Mouse (Mus musculus) ovary, adult 10 weeks (tissue): ENCODE measurements around the gene Nfatc2. TPM values are rescaled to one million over a fixed set of nuclear protein-coding genes. Genes with fewer than 3 reads are reported as not detected.

Source experiments
- polyA plus RNA-seq: library from polyadenylated mRNA; stranded (reverse); fragments of 350-450 nt; fragmentation: Illumina TruSeq; extraction: RNeasy Lipid Tissue Mini Kit (QIAGEN cat#74804); gene quantifications from one replicate; pipeline ENCODE4 v1.2.3, GENCODE M21; 2014

The Nfatc2 gene
- 1.00 TPM for polyA plus RNA-seq

DNA sequence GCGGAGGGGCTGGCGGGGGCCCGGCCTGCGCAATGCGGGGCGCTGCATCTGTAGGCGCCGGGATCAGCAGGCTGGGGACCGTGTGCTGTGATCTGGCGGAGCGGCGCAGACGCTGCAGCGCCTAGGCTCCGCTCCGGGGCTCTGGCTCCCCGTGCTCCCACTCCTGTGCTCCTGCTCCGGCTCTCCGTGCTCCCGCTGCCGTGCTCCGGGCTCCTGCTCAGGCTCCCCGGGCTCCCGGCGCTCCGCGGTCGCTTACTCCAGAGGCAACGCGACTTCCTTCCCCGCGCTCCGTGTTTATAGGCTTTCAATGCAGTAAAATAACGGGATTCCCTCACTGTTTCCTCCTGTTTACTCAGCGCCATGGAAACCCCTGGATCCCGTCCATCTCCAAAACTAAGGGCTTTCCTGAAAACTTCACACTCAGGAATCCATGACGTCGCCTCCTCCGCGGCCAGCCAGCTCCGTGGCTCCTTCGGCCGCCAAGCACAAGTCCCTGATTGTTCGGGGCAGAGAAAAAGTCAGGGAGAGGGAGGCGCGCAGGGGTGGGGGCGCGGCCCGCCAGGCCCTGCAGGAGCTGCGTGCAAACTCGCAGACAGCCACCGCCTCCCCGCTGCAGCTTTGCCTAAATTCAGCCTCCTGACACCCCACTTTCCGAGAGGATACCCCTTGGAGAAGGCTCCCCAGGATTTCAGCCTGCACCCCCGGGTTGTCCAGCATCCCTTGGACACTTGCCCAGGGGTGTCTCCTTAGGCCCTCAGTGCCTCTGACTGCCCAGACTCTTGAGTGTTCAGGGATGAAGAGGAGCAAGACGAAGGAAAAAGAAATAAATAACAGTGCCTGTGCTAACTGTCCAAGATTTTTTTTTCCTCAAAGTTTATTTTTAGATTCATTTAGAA, at the start of gene Nfatc2:
Gene Nfatc2, minus strand, starts transcription at position 167 of the 896 bp plus-strand sequence.

Other genes starting within 250 kb of the Nfatc2 start
- gene Atp9a, start 140.8 kb upstream of the Nfatc2 start, polyA plus RNA-seq: 7.1 TPM
- 3.7 TPM for gene Sall4, start 166.3 kb upstream of the Nfatc2 start, polyA plus RNA-seq